Mouse (Mus musculus) MEL (cell line): ENCODE results near the gene Saa3. TPM values are rescaled to one million over a fixed set of nuclear protein-coding genes. Genes with fewer than 3 reads are reported as not detected.

Experiments used
- DNase-seq: peaks from one replicate; pipeline ENCODE4 v3.0.0; 2011; ENCODE audit warnings: low read depth, low spot score
- H3K27ac ChIP-seq: 2 replicates; pipeline ENCODE4 v1.5.1; 2012; ENCODE audit warnings: low read depth, mild to moderate bottlenecking, control low read depth, low read length, moderate library complexity; ENCODE audit not compliant: control insufficient read depth
- H3K27me3 ChIP-seq, 2 experiments: fragments of 150-350 bp in 1 of 2; sonication (generic) in 1 of 2; 2 replicates each; pipeline ENCODE4 v1.6.1; 2012; ENCODE audit warnings: low read length in 2 of 2, mild to moderate bottlenecking in 2 of 2, improper control_type of control experiment in 1 of 2, moderate library complexity in 1 of 2; ENCODE audit not compliant: insufficient read depth in 2 of 2, control insufficient read depth in 1 of 2
- H3K36me3 ChIP-seq, 2 experiments: 2 replicates each; pipeline ENCODE4 v1.6.1; 2012 to 2014; ENCODE audit warnings: low read length in 2 of 2, improper control_type of control experiment in 1 of 2, inconsistent platforms in 1 of 2, mild to moderate bottlenecking in 1 of 2; ENCODE audit not compliant: insufficient read depth in 2 of 2, control insufficient read depth in 1 of 2
- H3K4me1 ChIP-seq, 2 experiments: fragments of 150-350 bp in 1 of 2; sonication (generic) in 1 of 2; 2 replicates each; pipeline ENCODE4 v1.6.1; 2012; ENCODE audit warnings: low read length in 2 of 2, improper control_type of control experiment in 1 of 2, mild to moderate bottlenecking in 1 of 2; ENCODE audit not compliant: insufficient read depth in 2 of 2, control insufficient read depth in 1 of 2
- H3K4me3 ChIP-seq, 2 experiments: fragments of 150-350 bp in 1 of 2; sonication (generic) in 1 of 2; 2 replicates each; pipeline ENCODE4 v1.5.1; 2012; ENCODE audit warnings: low read depth in 2 of 2, low read length in 2 of 2, mild to moderate bottlenecking in 2 of 2, moderate library complexity in 2 of 2, control low read depth in 1 of 2, improper control_type of control experiment in 1 of 2; ENCODE audit not compliant: control insufficient read depth in 1 of 2, insufficient read depth in 1 of 2
- H3K79me2 ChIP-seq: 2 replicates; pipeline ENCODE4 v1.6.1; 2012; ENCODE audit warnings: mild to moderate bottlenecking, low read length, moderate library complexity; ENCODE audit not compliant: control insufficient read depth, poor library complexity, insufficient read depth
- H3K9ac ChIP-seq: 2 replicates; pipeline ENCODE4 v1.6.1; 2012; ENCODE audit warnings: low read depth, mild to moderate bottlenecking, control low read depth, low read length, moderate library complexity; ENCODE audit not compliant: control insufficient read depth, poor library complexity, severe bottlenecking
- H3K9me3 ChIP-seq: fragments of 150-350 bp; sonication (generic); replicated peaks from 2 replicates; pipeline ENCODE4 v1.6.1; 2012; ENCODE audit warnings: mild to moderate bottlenecking, low read length, improper control_type of control experiment, moderate library complexity; ENCODE audit not compliant: insufficient read depth
- CHD1 ChIP-seq: IDR thresholded peaks from 2 replicates; pipeline ENCODE4 v1.6.1; 2012; ENCODE audit warnings: low read depth, mild to moderate bottlenecking, inconsistent platforms, low read length, improper control_type of control experiment
- CHD2 ChIP-seq: IDR thresholded peaks from 2 replicates; pipeline ENCODE4 v1.6.1; 2011; ENCODE audit warnings: low read length, improper control_type of control experiment
- ELF1 ChIP-seq: IDR thresholded peaks from 2 replicates; pipeline ENCODE4 v1.6.1; 2014; ENCODE audit warnings: low read depth, mild to moderate bottlenecking, inconsistent platforms, low read length, improper control_type of control experiment, moderate library complexity
- EP300 ChIP-seq, 2 experiments: IDR thresholded peaks; 2 replicates each; pipeline ENCODE4 v1.6.1; 2011; ENCODE audit warnings: improper control_type of control experiment in 2 of 2, low read length in 2 of 2, low read depth in 1 of 2, mild to moderate bottlenecking in 1 of 2
- ETS1 ChIP-seq: IDR thresholded peaks from 2 replicates; pipeline ENCODE4 v1.6.1; 2012; ENCODE audit warnings: low read depth, mild to moderate bottlenecking, inconsistent platforms, low read length, improper control_type of control experiment, moderate library complexity
- GABPA ChIP-seq: IDR thresholded peaks from 2 replicates; pipeline ENCODE4 v1.6.1; 2012; ENCODE audit warnings: low read depth, mild to moderate bottlenecking, inconsistent platforms, low read length, improper control_type of control experiment, moderate library complexity
- HCFC1 ChIP-seq: IDR thresholded peaks from 2 replicates; pipeline ENCODE4 v1.6.1; 2012; ENCODE audit warnings: low read depth, mild to moderate bottlenecking, inconsistent platforms, low read length, improper control_type of control experiment, moderate library complexity
- MAZ ChIP-seq: IDR thresholded peaks from 2 replicates; pipeline ENCODE4 v1.6.1; 2012; ENCODE audit warnings: low read depth, mild to moderate bottlenecking, inconsistent platforms, low read length, improper control_type of control experiment
- MYB ChIP-seq: IDR thresholded peaks from 2 replicates; pipeline ENCODE4 v1.6.1; 2011; ENCODE audit warnings: mild to moderate bottlenecking, low read depth, low read length, improper control_type of control experiment
- POLR2AphosphoS2 ChIP-seq: IDR thresholded peaks from 2 replicates; pipeline ENCODE4 v1.6.1; 2011; ENCODE audit warnings: low read length, improper control_type of control experiment
- POLR2AphosphoS5 ChIP-seq: IDR thresholded peaks from 2 replicates; pipeline ENCODE4 v1.6.1; 2012; ENCODE audit warnings: low read depth, borderline replicate concordance, mild to moderate bottlenecking, inconsistent platforms, low read length, moderate library complexity, mixed read lengths
- RAD21 ChIP-seq: IDR thresholded peaks from 2 replicates; pipeline ENCODE4 v1.6.1; 2011; ENCODE audit warnings: mild to moderate bottlenecking, low read depth, low read length, improper control_type of control experiment
- TAL1 ChIP-seq: IDR thresholded peaks from 2 replicates; pipeline ENCODE4 v1.6.1; 2012; ENCODE audit warnings: mild to moderate bottlenecking, inconsistent platforms, low read length, moderate library complexity, mixed read lengths
- UBTF ChIP-seq: IDR thresholded peaks from 2 replicates; pipeline ENCODE4 v1.6.1; 2012; ENCODE audit warnings: low read depth, mild to moderate bottlenecking, inconsistent platforms, low read length, improper control_type of control experiment, moderate library complexity, borderline replicate concordance; ENCODE audit not compliant: insufficient read depth
- USF1 ChIP-seq: IDR thresholded peaks from 2 replicates; pipeline ENCODE4 v1.6.1; 2014; ENCODE audit warnings: low read depth, mild to moderate bottlenecking, inconsistent platforms, low read length, improper control_type of control experiment, moderate library complexity
- USF2 ChIP-seq, 2 experiments: IDR thresholded peaks; 2 replicates each; pipeline ENCODE4 v1.6.1; 2011 to 2012; ENCODE audit warnings: improper control_type of control experiment in 2 of 2, low read length in 2 of 2, borderline replicate concordance in 1 of 2, inconsistent platforms in 1 of 2, low read depth in 1 of 2, mild to moderate bottlenecking in 1 of 2; ENCODE audit not compliant: insufficient read depth in 1 of 2
- ZMIZ1 ChIP-seq: IDR thresholded peaks from 2 replicates; pipeline ENCODE4 v1.6.1; 2012; ENCODE audit warnings: low read depth, mild to moderate bottlenecking, inconsistent platforms, low read length, improper control_type of control experiment, moderate library complexity
- ZNF384 ChIP-seq: IDR thresholded peaks from 2 replicates; pipeline ENCODE4 v1.6.1; 2012; ENCODE audit warnings: low read depth, mild to moderate bottlenecking, inconsistent platforms, low read length, improper control_type of control experiment
- polyA plus RNA-seq, 2 experiments: library from polyadenylated mRNA; stranded (reverse) in 1 of 2; unstranded in 1 of 2; fragments of >175 nt in 1 of 2; fragments of >200 nt in 1 of 2; gene quantifications; 2 replicates each; pipeline versions ENCODE4 v1.2.1 to v1.2.4; 2012; ENCODE audit warnings: low replicate concordance in 2 of 2, low read depth in 1 of 2; ENCODE audit not compliant: insufficient read length in 2 of 2, insufficient read depth in 1 of 2, missing spikeins in 1 of 2
- total RNA-seq: library from RNA; depleted of rRNA; stranded (reverse); fragments of 300-350 nt; gene quantifications from 2 replicates; pipeline ENCODE4 v1.2.3, GENCODE M21; 2012

The Saa3 gene
- total and polyA plus RNA-seq, 3 experiments = 1.3 to 1.7 TPM; not detected in 1

- Histone ChIP-seq H3K79me2 (no peaks in the 10 kb centered on the region), H3K27me3 (peaks cover 15 to 17% of the 10 kb centered on the region in 2 experiments), H3K4me1 (no peaks in the 10 kb centered on the region), H3K4me3 (no peak overlapping the region), H3K9me3 (no peaks in the 10 kb centered on the region), H3K27ac (no peak overlapping the region), H3K9ac (no peak overlapping the region), H3K36me3 (no peaks in the 10 kb centered on the region)
- no peak for DNase-seq
- no peak for TF ChIP-seq CHD2
- TF ChIP-seq ELF1 = no peak
- TF ChIP-seq HCFC1 = no peak
- TF ChIP-seq POLR2AphosphoS5 = no peak
- no peak for TF ChIP-seq MYB
- TF ChIP-seq GABPA = no peak
Measured at GRCm38 (mm10) chr7:46748459-46748858, 33.0 kb upstream of the Saa3 start.

GRCm38 (mm10) chr7:46746381-46746780, 30.9 kb upstream of the Saa3 start:
- no peak for TF ChIP-seq UBTF
- TF ChIP-seq CHD1 = no peak
- no peak for TF ChIP-seq ZNF384
- TF ChIP-seq TAL1 = no peak
- TF ChIP-seq ELF1 = no peak
- no peak for TF ChIP-seq POLR2AphosphoS5
- no peak for TF ChIP-seq RAD21
- TF ChIP-seq HCFC1 = no peak
- TF ChIP-seq ETS1 = no peak
- no peak for TF ChIP-seq USF1
- no peak for TF ChIP-seq ZMIZ1
- TF ChIP-seq EP300 (IDR thresholded peaks at IDR 0.05; ENCODE audit: low read depth in 1 of 2, low read length in 2 of 2) = no peak
- no peak for TF ChIP-seq CHD2
- TF ChIP-seq USF2 (IDR thresholded peaks at IDR 0.05; ENCODE audit: borderline replicate concordance in 1 of 2, insufficient read depth in 1 of 2, low read depth in 1 of 2, low read length in 2 of 2) = no peak
- no peak for TF ChIP-seq MAZ
- no peak for TF ChIP-seq POLR2AphosphoS2
- H3K36me3 ChIP-seq = no peaks in the 10 kb centered on the region
- no peaks in the 10 kb centered on the region for H3K9me3 ChIP-seq

More at GRCm38 (mm10) chr7:46746381-46746780, 30.9 kb upstream of the Saa3 start:
- Histone ChIP-seq H3K9ac (no peak overlapping the region), H3K27me3 (peaks cover 15 to 19% of the 10 kb centered on the region in 2 experiments), H3K79me2 (no peaks in the 10 kb centered on the region), H3K4me1 (no peaks in the 10 kb centered on the region), H3K27ac (no peak overlapping the region), H3K4me3 (no peak overlapping the region)
- no peak for DNase-seq
